Mouse (Mus musculus): Measurements from ENCODE around the gene Rad54l2. TPM values are rescaled to one million over a fixed set of nuclear protein-coding genes. Genes with fewer than 3 reads are reported as not detected.

The Rad54l2 gene
- polyA plus RNA-seq, 1 experiment from 2014 or later = 5.2 TPM

DNA sequence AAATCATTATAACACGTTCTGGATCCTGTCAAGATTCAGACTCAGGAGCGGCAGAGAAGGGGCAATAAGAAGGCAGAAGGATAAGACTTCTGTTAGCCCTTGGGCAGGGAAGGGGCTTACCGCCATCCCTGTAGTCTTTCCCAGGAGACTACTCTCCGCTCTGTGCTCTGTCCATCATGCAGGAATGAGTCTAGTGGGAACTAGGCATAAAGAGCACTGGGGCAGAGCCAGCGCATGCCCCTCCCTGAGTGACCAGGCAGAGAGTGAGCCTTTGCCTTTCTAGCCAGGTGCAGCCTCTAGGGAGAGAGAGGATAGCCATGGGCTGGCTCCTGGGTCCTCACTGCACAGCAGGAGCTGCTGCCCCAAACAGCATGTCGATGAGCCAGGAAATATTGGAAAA lies 124.1 kb downstream of the Rad54l2 start:
- ATAC-seq (replicated peaks; ENCODE audit: insufficient number of reproducible peaks, low FRiP score, low TSS enrichment, low read depth) (no peak), DNase-seq (ENCODE audit: low spot score) (no peak)

DNA sequence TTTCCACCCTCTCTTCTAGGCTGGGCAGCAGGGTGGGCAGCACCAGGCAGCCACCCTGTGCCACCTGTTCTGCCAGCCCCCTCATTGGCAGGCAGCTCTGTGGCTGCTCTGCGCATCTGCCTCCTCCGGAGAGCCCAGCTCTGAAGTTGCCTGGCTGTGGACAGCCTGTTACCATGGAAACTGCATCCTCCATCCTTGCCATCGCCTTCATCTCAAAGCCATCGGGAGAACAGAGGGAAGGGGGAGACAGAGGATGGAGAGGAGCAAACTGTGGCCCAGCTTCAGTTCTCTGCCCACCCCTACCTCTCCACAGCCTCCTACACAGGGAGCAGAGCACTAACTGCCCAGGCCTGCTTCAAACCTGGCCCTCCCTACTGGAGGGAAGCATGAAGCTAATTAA lies 124.6 kb downstream of the Rad54l2 start:
- H3K27me3 ChIP-seq (ENCODE audit: control insufficient read depth, insufficient read depth, low read length) = no peaks in the 10 kb centered on the region
- H3K27ac ChIP-seq (replicated peaks; ENCODE audit: low read depth, low read length) = no peak overlapping the region
- ATAC-seq (replicated peaks; ENCODE audit: insufficient number of reproducible peaks, low FRiP score, low TSS enrichment, low read depth) (no peak), DNase-seq (ENCODE audit: low spot score) (no peak)
- no peaks in the 10 kb centered on the region; the same call in none of the 2 replicates for H3K36me3 ChIP-seq (replicated peaks; ENCODE audit: control insufficient read depth, insufficient read depth, low read depth, low read length)
- no peak overlapping the region for H3K4me3 ChIP-seq (ENCODE audit: low read depth, low read length)
- H3K9ac ChIP-seq (replicated peaks; ENCODE audit: low read length) = no peak overlapping the region
- no peaks in the 10 kb centered on the region for H3K9me3 ChIP-seq (replicated peaks; ENCODE audit: control insufficient read depth, low read length)
- 81% methylated on average over 4 of the region's 4 CpGs for WGBS
- H3K4me2 ChIP-seq (ENCODE audit: low read depth, low read length) = no peak overlapping the region
- H3K4me1 ChIP-seq (ENCODE audit: control insufficient read depth, insufficient read depth, low read length) = no peaks in the 10 kb centered on the region

More for the DNA sequence above, 124.1 kb downstream of the Rad54l2 start:
- Histone ChIP-seq H3K36me3 (replicated peaks; ENCODE audit: control insufficient read depth, insufficient read depth, low read depth, low read length) (no peaks in the 10 kb centered on the region; the same call in none of the 2 replicates), H3K27ac (replicated peaks; ENCODE audit: low read depth, low read length) (no peak overlapping the region), H3K4me3 (ENCODE audit: low read depth, low read length) (no peak overlapping the region), H3K9me3 (replicated peaks; ENCODE audit: control insufficient read depth, low read length) (no peaks in the 10 kb centered on the region), H3K9ac (replicated peaks; ENCODE audit: low read length) (no peak overlapping the region), H3K27me3 (ENCODE audit: control insufficient read depth, insufficient read depth, low read length) (no peaks in the 10 kb centered on the region), H3K4me1 (ENCODE audit: control insufficient read depth, insufficient read depth, low read length) (no peaks in the 10 kb centered on the region), H3K4me2 (ENCODE audit: low read depth, low read length) (no peak overlapping the region)
- 85% methylated on average over 6 of the region's 6 CpGs for WGBS

DNA sequence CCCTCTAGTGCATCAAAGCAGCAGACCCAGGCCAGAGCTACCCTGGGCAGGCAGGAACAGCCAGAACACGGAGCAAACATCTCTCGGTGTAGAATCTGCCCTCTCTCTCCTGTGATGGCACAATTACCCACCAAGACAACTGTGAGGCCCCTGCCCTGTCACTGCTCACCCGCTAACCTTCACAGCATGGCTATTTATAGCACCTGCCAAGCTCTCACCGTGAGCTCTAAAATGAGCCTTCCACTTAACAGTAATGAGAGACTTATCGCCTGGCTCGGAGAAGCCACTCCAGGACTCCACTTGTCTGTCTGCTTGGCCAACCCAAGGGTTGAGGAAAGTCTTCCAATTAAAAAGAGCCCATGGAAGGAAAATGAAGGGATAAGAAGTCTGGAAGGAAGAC lies 125.8 kb downstream of the Rad54l2 start:
- no peaks in the 10 kb centered on the region for H3K9me3 ChIP-seq (replicated peaks; ENCODE audit: control insufficient read depth, low read length)
- no peak for DNase-seq (ENCODE audit: low spot score)
- 84% methylated on average over 6 of the region's 6 CpGs for WGBS
- no peaks in the 10 kb centered on the region for H3K27me3 ChIP-seq (ENCODE audit: control insufficient read depth, insufficient read depth, low read length)
- ATAC-seq (replicated peaks; ENCODE audit: insufficient number of reproducible peaks, low FRiP score, low TSS enrichment, low read depth) = no peak
- no peak overlapping the region for H3K4me2 ChIP-seq (ENCODE audit: low read depth, low read length)
- no peak overlapping the region for H3K9ac ChIP-seq (replicated peaks; ENCODE audit: low read length)
- no peak overlapping the region for H3K4me3 ChIP-seq (ENCODE audit: low read depth, low read length)
- no peaks in the 10 kb centered on the region; the same call in none of the 2 replicates for H3K36me3 ChIP-seq (replicated peaks; ENCODE audit: control insufficient read depth, insufficient read depth, low read depth, low read length)
- no peaks in the 10 kb centered on the region for H3K4me1 ChIP-seq (ENCODE audit: control insufficient read depth, insufficient read depth, low read length)
- H3K27ac ChIP-seq (replicated peaks; ENCODE audit: low read depth, low read length) = no peak overlapping the region

DNA sequence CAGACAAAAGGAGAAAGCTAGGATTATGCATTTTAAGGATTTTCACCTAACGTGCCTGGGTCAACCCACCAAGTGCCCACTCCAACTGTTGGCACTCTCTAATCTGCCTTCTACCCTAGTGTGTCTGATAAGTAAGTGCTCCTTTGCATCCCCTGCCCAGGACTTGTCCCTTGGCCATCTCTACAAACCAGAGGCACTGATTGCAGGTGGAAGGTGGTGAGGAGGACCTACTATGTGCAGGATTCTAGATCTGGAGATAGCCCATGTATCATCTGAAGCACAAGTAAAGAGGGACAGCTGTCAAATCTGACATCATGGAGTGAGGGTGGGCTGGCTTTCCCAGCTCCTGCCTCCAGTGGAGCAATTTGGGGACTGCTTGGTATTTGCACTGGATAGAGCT lies 129.1 kb downstream of the Rad54l2 start:
- Histone ChIP-seq H3K27me3 (ENCODE audit: control insufficient read depth, insufficient read depth, low read length) (peaks cover 8% of the 10 kb centered on the region), H3K4me3 (ENCODE audit: low read depth, low read length) (no peak overlapping the region), H3K9me3 (replicated peaks; ENCODE audit: control insufficient read depth, low read length) (no peaks in the 10 kb centered on the region), H3K36me3 (replicated peaks; ENCODE audit: control insufficient read depth, insufficient read depth, low read depth, low read length) (no peaks in the 10 kb centered on the region; the same call in none of the 2 replicates), H3K27ac (replicated peaks; ENCODE audit: low read depth, low read length) (no peak overlapping the region), H3K4me2 (ENCODE audit: low read depth, low read length) (no peak overlapping the region), H3K4me1 (ENCODE audit: control insufficient read depth, insufficient read depth, low read length) (peaks cover 4% of the 10 kb centered on the region), H3K9ac (replicated peaks; ENCODE audit: low read length) (no peak overlapping the region)
- ATAC-seq (replicated peaks; ENCODE audit: insufficient number of reproducible peaks, low FRiP score, low TSS enrichment, low read depth) (no peak), DNase-seq (ENCODE audit: low spot score) (no peak)
- WGBS = 72% methylated on average over 1 of the region's 1 CpGs

GRCm38 (mm10) chr9:106659441-106659840 lies 129.6 kb downstream of the Rad54l2 start:
- 28% methylated on average over 7 of the region's 7 CpGs for WGBS
- ATAC-seq (replicated peaks; ENCODE audit: insufficient number of reproducible peaks, low FRiP score, low TSS enrichment, low read depth) = no peak
- DNase-seq (ENCODE audit: low spot score) = no peak

DNA sequence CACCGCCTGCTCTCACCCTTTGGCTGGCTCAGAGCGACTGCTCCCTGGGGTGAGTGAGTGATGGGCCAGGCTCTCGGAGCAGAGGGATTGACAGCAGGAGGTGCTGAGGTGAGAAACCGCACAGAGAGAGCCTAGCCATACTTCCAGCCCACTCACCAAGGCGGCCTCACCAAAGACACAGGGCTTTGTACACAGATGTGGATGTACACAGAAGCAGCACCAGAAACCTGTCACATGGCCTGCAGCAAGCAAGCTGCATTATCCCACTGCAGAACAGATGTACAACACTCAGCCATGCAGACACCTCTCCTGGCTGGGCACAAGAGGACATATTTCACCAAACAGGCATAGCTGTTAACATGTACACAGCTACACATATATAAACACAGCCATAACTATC lies 131.4 kb downstream of the Rad54l2 start:
- Histone ChIP-seq H3K4me1 (ENCODE audit: control insufficient read depth, insufficient read depth, low read length) (peaks cover 4% of the 10 kb centered on the region), H3K27me3 (ENCODE audit: control insufficient read depth, insufficient read depth, low read length) (peaks cover 13% of the 10 kb centered on the region), H3K36me3 (replicated peaks; ENCODE audit: control insufficient read depth, insufficient read depth, low read depth, low read length) (no peaks in the 10 kb centered on the region; the same call in none of the 2 replicates), H3K4me2 (ENCODE audit: low read depth, low read length) (no peak overlapping the region), H3K27ac (replicated peaks; ENCODE audit: low read depth, low read length) (no peak overlapping the region), H3K4me3 (ENCODE audit: low read depth, low read length) (no peak overlapping the region), H3K9ac (replicated peaks; ENCODE audit: low read length) (no peak overlapping the region), H3K9me3 (replicated peaks; ENCODE audit: control insufficient read depth, low read length) (no peaks in the 10 kb centered on the region)
- DNase-seq (ENCODE audit: low spot score) = no peak
- no peak for ATAC-seq (replicated peaks; ENCODE audit: insufficient number of reproducible peaks, low FRiP score, low TSS enrichment, low read depth)
- WGBS = 54% methylated on average over 5 of the region's 5 CpGs

More at GRCm38 (mm10) chr9:106659441-106659840, 129.6 kb downstream of the Rad54l2 start:
- Histone ChIP-seq H3K4me2 (ENCODE audit: low read depth, low read length) (no peak overlapping the region), H3K4me1 (ENCODE audit: control insufficient read depth, insufficient read depth, low read length) (peaks cover 4% of the 10 kb centered on the region), H3K27me3 (ENCODE audit: control insufficient read depth, insufficient read depth, low read length) (peaks cover 13% of the 10 kb centered on the region), H3K4me3 (ENCODE audit: low read depth, low read length) (no peak overlapping the region), H3K9me3 (replicated peaks; ENCODE audit: control insufficient read depth, low read length) (no peaks in the 10 kb centered on the region), H3K36me3 (replicated peaks; ENCODE audit: control insufficient read depth, insufficient read depth, low read depth, low read length) (no peaks in the 10 kb centered on the region; the same call in none of the 2 replicates), H3K27ac (replicated peaks; ENCODE audit: low read depth, low read length) (no peak overlapping the region), H3K9ac (replicated peaks; ENCODE audit: low read length) (no peak overlapping the region)

DNA sequence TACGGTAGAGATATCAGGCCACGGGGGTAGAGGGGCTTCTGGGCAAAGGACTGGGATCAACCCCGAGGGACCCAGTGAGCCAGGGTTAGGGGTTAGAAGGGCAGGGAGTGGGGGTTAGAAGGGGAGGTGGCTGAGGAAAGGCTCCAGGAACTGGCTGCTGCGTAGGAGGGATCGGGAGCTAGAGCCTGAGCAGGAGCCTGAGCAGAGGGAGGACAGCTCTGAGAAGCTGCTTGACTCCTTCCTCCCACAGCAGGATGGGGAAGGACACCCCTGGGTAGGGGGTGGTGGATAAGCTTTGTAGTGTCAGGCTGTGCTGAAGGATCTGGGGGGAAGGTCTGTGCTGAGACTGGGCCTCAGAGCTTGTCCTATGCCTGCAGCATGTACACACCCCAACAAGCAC lies 132.2 kb downstream of the Rad54l2 start:
- no peaks in the 10 kb centered on the region; the same call in 1 of the 2 replicates for H3K36me3 ChIP-seq (replicated peaks; ENCODE audit: control insufficient read depth, insufficient read depth, low read depth, low read length)
- H3K4me1 ChIP-seq (ENCODE audit: control insufficient read depth, insufficient read depth, low read length) = peaks cover 4% of the 10 kb centered on the region
- no peak for ATAC-seq (replicated peaks; ENCODE audit: insufficient number of reproducible peaks, low FRiP score, low TSS enrichment, low read depth)
- no peak overlapping the region for H3K4me2 ChIP-seq (ENCODE audit: low read depth, low read length)
- 33% methylated on average over 5 of the region's 5 CpGs for WGBS
- H3K27ac ChIP-seq (replicated peaks; ENCODE audit: low read depth, low read length) = no peak overlapping the region
- no peaks in the 10 kb centered on the region for H3K9me3 ChIP-seq (replicated peaks; ENCODE audit: control insufficient read depth, low read length)
- H3K27me3 ChIP-seq (ENCODE audit: control insufficient read depth, insufficient read depth, low read length) = peaks cover 13% of the 10 kb centered on the region
- H3K9ac ChIP-seq (replicated peaks; ENCODE audit: low read length) = no peak overlapping the region
- H3K4me3 ChIP-seq (ENCODE audit: low read depth, low read length) = no peak overlapping the region
- no peak for DNase-seq (ENCODE audit: low spot score)

GRCm38 (mm10) chr9:106655884-106656720 lies 132.9 kb downstream of the Rad54l2 start, which contains the start of gene Grm2:
Grm2 (minus strand) TSS chr9:106656082.
- under 1% methylated on average over 37 of the region's 44 CpGs for WGBS
- Histone ChIP-seq H3K9ac (replicated peaks; ENCODE audit: low read length) (peak within 1 kb of the TSS; percentile 32; the same call in 1 of the 2 replicates), H3K27ac (replicated peaks; ENCODE audit: low read depth, low read length) (no peak within 1 kb of the TSS), H3K4me1 (ENCODE audit: control insufficient read depth, insufficient read depth, low read length) (peaks cover 4% of the 10 kb centered on the region), H3K4me2 (ENCODE audit: low read depth, low read length) (peak within 1 kb of the TSS; percentile 67), H3K36me3 (replicated peaks; ENCODE audit: control insufficient read depth, insufficient read depth, low read depth, low read length) (no peaks in the 10 kb centered on the region), H3K27me3 (ENCODE audit: control insufficient read depth, insufficient read depth, low read length) (peaks cover 13% of the 10 kb centered on the region), H3K9me3 (replicated peaks; ENCODE audit: control insufficient read depth, low read length) (no peaks in the 10 kb centered on the region), H3K4me3 (ENCODE audit: low read depth, low read length) (peak within 1 kb of the TSS; percentile 28)
- ATAC-seq (replicated peaks; ENCODE audit: insufficient number of reproducible peaks, low FRiP score, low TSS enrichment, low read depth) (peak; percentile 83), DNase-seq (ENCODE audit: low spot score) (peak; percentile 86)

Measured in embryonic facial prominence, embryonic 11.5 days (tissue).